Mouse (Mus musculus) lung, postnatal 0 days (tissue): Measurements from ENCODE around the gene Arhgef38.

Source experiments
- CTCF ChIP-seq: IDR thresholded peaks from 2 replicates; pipeline ENCODE4 v1.5.1; 2016; ENCODE audit warnings: antibody characterized with exemption, mild to moderate bottlenecking
- EP300 ChIP-seq: IDR thresholded peaks from 2 replicates; pipeline ENCODE4 v1.6.1; 2016; ENCODE audit warnings: antibody characterized with exemption, mild to moderate bottlenecking, control low read depth

GRCm38 (mm10) chr3:133213434-133214114 lies 21.2 kb downstream of the Arhgef38 start:
- no peak for TF ChIP-seq CTCF
- TF ChIP-seq EP300: no peak
